Mouse (Mus musculus) heart, postnatal 36 days (tissue): Measurements from ENCODE around the gene Myh3. TPM values are rescaled to one million over a fixed set of nuclear protein-coding genes. Genes with fewer than 3 reads are reported as not detected.
A peak's percentile ranks its signal among the peaks of the same experiment; 100 is the strongest.

Experiments
- DNase-seq, 2 experiments: peaks; one replicate each; pipeline ENCODE4 v3.0.0; 2021 to 2022
- intact Hi-C: fragments of 180-260 bp; cut with DNase I; formaldehyde crosslinking; loops from one replicate; pipeline ENCODE4 v1.15.1; 2025
- total RNA-seq, 2 experiments: library from RNA; stranded (reverse); gene quantifications; 2 replicates each; pipeline ENCODE4 v1.2.3; 2021

Gene Myh3
- total RNA-seq, 2 experiments from 2014 or later, result not detected

DNA sequence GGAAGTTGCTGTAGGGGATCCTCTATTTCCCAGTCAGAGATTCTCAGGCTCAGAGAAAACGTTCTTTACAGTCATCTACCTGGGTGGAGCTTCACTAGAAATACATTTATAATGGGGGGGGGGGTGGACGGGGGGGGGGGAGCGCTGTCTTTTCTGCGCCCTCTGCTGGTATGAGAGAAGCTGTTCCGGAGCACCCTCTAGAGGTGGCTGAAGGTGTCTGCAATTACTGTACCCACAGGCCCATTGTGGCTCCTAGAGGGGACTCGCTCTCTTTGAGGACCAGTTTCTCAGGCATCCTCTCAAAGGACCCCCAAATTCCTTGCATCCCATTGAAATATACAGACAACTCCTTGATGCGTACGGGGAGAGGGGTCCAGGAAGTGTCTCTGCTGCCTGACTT is 23.6 kb downstream of the Myh3 start:
- intact Hi-C loops, result loop anchor here (5.0 kb wide), 1 partner anchor 74 kb away; the partner anchor contains the start of gene Tmem220

DNA sequence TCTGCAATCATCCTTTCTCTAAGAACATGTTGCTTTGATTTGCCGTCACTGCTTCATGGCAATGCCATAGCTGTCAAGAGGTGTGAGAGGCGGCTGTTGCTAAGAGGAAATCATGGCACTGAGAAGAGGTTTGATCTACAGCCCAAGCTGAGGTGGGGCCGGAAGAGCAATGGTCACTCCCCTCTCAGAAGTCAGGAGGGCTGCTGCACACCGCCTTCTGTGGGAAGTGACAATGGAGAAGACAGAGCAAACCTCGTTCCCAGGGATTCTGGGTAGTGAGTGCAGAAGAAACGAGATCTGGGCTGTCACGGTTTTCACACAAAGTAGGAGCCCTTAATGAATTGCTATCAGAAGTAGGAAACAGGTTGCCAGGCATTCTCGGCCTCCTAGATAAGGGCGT is 25.2 kb downstream of the Myh3 start:
- intact Hi-C loops, result loop anchor here (5.0 kb wide), 1 partner anchor 76 kb away; the partner anchor contains the start of gene Tmem220
- DNase-seq, result no peak

More for the DNA sequence above, 23.6 kb downstream of the Myh3 start:
- peak; percentile 36 to 52 for DNase-seq

DNA sequence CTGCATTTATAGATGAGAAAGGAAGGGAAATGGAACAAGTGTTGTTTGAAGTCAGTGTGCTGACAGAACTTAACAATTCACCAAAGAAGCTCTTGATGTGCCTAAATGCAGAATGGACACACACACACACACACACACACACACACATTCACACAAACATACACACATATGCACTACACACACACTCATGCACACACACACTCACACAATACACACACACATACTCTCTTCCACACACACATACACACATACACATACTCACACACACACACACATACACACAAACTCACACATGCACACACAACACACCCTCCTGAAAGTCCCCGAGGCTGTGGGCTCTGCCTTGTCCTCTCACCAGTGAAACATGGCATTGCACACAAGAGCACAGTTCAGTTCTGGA is 26.1 kb downstream of the Myh3 start:
- DNase-seq, result no peak
- intact Hi-C loops, result loop anchor here (5.0 kb wide), 1 partner anchor 77 kb away; the partner anchor contains the start of gene Tmem220

DNA sequence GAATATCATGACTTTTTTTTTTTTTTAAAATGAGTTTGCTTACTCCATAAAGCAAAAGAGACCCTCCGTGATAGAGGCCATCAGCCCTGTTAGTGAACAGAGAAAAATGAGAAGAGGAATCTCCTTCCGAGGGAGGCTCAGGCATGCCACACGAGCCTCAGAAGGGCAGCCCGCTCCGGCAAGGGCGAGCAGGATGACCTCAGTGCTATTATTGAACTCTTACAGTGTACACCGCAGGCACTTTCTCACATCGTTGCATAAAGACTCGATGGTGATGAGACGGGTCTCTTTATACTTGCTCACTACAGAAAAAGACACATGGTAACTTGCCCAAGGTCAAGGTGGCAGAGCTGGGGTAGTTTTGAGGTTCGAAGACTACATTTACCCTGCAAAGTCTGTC is 26.6 kb downstream of the Myh3 start:
- DNase-seq, result no peak
- intact Hi-C loops, result loop anchor here (5.0 kb wide), 1 partner anchor 77 kb away; the partner anchor contains the start of gene Tmem220

DNA sequence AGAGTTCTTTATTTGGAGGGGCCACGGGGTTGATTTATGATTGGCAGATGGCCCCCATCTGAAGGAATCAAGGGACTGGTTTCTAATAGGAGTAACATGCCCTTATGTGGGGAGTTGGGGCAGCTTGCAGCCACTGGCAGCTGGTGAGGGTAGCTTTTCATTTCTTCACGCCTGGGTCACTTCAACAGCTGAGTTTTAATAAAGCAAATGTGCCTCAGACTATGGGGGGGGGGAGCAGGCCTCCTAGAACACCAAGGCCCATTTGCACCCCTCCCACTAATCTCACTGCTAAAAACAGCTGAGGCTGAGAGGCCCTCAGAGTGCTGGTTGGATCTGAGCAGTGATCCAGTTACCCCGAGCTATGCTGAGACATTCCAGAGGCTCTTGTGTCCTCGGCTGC is 27.6 kb downstream of the Myh3 start:
- intact Hi-C loops, result no loop called here
- DNase-seq, result no peak

DNA sequence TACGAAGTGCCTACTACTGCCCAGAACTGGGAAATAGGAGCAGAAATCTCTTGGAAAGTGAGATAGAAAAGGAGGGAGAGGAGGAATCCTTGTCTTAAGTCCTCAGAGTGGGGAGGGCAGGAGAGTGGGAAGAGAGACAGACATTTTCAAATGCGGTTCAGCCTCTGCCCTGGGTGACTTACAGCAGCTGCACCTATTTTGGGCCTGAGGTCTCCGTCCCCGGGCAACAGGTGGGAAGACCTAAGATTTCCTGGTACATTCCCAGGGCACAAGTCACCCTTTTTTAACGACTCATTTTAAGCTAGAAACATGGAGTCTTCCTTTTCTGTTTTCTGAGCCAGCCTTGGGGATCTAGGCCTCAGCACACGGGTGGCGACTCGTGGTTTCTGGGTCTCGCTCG is 28.9 kb downstream of the Myh3 start:
- intact Hi-C loops, result no loop called here
- no peak for DNase-seq

DNA sequence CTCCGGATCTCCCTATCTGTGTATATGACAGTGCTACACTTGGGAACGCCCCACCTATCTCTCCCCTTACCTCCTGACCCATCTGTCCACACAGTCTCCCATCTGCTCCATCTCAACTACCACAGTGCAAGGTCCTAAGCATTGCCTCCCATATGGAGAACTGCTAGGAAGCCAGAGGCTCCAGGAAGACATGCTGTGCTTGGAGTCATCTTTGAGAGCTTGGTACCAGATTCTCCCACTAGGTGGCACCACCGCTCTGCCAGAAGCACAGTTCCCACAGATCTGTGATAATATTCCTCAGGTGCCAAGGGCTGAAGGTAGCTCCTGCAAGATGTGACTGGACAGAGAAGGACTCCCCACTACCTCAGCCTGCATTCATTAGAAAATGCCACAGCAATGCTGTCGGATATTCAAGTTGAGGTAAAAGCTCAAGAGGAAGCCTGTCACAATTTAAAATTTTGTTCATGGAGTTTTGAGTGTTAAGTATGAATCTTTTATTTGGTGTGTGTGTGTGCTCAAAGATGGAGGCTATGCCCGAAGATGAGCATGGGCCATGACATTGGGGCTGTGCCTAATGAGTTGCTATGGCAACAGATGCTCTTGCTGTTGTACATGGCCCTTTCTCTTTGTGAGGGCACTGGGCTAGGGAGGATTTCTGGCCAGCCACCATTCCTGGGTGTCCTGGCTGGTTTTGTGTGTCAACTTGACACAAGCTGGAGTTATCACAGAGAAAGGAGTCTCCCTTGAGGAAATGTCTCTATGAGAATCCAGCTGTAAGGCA is 32.3 kb downstream of the Myh3 start:
- intact Hi-C loops, result loop anchor here (5.0 kb wide), 1 partner anchor 537 kb away; no protein-coding TSS in a partner anchor
- peak; percentile 60 to 72 for DNase-seq

DNA sequence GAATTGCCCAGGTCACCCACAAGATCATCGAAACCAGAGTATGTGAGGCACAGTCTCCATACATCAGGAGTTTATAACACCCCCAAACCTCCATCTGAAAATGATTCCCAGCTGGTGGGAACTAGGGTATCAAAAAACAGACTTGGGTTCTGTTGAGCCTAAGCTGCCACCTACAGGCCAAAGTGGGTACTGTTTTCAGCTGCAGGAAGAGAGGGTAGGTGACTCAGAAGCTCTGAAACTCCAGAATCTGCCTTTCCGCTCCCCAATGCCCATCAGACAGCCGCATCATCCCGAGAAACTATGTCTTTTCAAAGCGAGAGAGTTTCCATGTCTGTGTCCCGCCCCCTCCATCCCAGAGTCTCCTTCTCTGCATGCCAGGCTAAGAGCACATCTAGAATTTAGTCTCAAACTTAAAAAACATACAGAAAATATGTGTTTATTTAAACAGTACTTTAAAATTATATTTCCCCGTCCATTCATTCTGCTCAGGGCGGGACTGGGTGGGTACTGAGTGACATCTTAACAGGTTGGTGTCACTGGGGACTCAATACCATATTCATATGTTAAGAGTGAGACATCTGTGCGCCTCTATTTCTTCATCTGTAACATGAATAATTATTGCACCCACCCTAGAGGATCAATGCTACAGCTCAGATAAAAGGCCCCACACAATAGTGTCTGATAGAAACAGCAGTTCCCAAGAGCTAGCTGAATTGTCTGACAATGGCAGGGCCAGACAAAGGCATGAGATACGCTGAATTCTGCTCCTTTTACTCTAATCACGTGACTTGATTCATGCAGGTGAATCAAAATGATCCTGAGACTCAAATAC is 34.1 kb downstream of the Myh3 start:
- DNase-seq, result peak; percentile 60 to 73

DNA sequence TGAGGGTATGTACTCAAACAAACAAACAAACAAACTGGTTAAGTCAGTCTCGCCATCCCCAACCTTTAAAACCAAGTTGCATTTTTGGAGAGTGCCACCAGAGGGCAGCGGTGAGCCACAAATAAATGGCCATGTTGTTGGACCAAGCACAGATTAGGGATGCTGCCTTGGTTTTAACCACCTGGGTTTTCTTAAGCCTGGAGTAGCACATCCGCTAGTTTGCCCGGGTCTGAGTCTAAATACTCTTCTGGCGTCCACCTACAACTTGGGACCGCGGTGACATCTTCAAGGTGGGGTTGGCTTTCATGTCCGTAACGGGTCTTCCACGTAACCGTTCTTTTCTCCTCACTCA is 34.7 kb downstream of the Myh3 start:
- intact Hi-C loops, result loop anchor here (1.0 to 5.0 kb wide), 3 partner anchors 122 to 534 kb away; no protein-coding TSS in a partner anchor
- DNase-seq, result peak; percentile 61 to 79

More for the DNA sequence above, 34.1 kb downstream of the Myh3 start:
- intact Hi-C loops, result loop anchor here (1.0 to 5.0 kb wide), 3 partner anchors 123 to 535 kb away; no protein-coding TSS in a partner anchor

DNA sequence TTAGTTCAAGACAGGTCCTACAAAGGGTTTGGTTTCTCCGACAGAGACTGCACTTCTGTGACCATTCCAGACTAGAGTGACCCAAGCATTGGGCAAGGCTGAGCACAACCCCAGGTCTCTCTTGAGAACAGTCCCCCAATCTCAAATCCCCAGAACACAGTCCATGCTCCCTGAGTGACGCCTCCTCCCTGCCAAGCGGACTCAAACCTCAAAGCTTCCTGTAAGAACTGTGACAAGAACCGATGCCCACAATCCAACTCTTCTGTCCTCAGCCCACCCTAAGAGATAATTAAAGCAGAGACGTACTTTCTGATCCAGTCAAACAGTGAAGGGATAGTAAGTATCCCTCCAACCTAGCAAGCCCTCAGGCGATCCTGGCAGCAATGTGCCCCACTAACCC is 35.3 kb downstream of the Myh3 start:
- DNase-seq, result no peak
- intact Hi-C loops, result loop anchor here (5.0 kb wide), 1 partner anchor 534 kb away; no protein-coding TSS in a partner anchor

DNA sequence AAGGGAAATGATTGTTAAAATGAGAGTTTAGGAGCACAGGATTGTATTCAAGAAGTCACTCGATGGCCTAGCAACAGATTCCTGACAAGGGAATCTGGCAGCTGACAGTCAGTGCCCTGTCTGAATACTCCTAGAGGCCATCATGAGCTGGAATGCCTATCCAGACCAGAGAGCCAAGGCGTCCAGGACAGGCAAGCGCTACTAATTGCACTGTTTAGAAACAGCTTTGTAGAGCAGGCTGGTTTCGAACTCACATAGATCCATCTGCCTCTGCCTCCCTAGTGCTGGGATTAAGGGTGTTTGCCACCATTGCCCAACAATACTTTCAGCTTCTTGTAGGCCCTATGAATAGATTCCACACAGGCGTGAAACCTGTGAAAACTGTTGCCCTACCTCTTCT is 36.2 kb downstream of the Myh3 start:
- no peak for DNase-seq
- intact Hi-C loops, result loop anchor here (5.0 kb wide), 1 partner anchor 533 kb away; no protein-coding TSS in a partner anchor

DNA sequence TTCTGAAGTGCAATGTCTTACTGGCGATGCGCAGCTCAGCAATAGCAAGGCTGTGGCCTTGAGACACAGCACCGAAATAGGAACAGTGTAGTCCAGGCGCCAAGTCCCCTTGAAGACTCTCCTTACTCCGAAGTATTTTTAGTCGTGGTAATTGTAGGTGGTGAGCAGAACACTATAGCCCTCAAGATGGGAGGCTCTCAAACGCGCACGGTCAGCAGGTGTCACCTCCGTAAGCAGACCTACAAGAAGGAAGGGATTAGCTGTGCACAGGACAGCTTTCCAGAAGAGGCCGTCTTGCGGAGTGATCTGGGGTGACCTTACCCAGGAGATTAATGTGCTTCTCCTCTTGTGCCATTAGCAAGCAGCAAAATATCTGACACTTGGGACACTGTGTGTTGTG is 36.8 kb downstream of the Myh3 start:
- intact Hi-C loops, result loop anchor here (5.0 kb wide), 1 partner anchor 532 kb away; no protein-coding TSS in a partner anchor
- no peak for DNase-seq

DNA sequence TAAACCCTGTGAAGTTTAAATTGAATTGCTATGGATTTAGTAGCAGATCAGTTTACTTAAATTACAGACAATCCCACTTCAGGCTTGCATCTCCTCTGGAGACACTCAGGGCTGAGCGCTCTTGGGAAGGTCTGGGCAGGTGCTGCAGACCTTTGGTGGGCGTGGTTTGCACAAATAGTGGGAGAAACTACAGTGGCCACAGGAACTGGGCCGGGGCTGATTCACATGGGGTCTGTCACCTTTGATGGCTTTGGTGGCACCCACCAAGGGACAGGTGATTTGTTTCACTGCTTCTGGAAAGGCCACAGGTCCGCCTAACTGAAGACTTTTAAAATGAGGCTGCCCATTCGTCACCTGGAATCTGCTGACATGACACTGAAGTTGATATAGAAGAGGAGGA is 38.6 kb downstream of the Myh3 start:
- intact Hi-C loops, result no loop called here
- no peak for DNase-seq

DNA sequence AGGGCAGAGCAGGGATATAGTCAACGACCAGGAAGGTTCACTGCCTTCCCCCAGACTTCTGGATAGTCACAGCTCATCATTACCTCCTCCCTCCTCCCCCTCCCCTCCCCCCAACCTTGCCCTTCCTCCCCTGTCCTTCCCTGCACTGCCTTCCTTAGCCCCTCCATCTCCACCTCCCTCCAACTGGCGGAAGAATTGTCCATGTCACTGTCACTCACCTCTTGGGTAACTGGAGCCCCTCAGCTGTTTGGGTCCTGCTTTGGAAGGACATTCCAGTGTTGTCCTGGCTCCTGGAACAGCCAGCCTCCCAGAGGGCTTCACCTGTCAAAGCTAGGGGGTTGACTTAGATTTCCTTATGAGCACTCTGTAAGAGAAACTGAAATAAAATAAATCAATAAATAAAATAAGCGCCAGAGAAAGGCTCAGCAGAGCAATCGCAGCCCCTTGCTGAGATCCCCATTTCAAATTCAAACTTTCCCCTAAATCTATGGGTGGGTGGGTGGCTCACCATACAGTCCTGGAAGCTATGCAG is 41.5 kb downstream of the Myh3 start:
- no peak for DNase-seq
- intact Hi-C loops, result no loop called here

DNA sequence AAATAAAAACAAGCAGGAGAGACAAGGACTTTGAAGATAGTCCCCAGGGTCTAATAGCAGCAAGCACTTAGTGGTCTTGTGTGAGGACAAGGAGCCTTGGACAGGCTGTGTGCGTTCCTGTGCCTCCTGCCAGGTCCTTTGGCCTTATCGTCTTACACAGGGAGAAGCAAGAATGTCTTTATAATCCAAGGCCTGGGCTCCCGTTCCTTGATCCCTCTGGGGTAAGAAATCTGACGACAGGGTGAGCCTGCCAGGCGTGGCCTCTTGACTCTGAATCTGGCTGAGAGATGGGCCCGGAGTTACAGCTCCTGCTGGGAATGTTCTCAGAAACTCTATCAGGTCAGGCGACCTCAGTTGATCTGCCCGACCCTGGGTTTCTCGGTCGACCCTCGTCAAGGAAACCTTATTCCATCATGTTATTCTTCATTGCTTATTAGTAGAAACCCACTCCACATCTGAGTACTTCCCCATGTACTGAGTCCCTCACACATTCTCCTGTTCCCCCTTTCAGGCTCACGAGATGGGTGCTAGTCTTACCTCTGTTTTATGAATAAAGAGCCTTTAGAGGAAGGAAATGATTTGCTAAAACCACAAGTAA is 42.7 kb downstream of the Myh3 start:
- no peak for DNase-seq

DNA sequence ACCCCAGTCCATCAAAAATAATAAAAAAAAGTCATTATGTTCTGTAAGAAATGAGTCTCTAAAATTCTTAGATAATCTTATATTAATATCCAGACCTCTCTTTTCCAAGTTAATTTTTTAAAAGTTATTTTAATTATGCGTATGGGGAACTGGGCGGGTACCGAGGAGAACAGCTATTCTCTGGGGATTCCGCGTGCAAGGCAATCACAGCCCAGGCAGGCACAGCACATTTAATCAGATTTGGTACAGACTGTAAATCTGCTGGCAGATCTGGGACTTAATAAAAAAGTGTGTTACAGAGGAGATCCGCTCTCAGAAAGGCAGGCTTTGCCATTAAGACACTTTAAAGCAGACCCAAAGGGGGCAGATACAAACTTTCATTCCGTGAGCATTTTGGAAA is 46.8 kb downstream of the Myh3 start:
- DNase-seq, result no peak
- intact Hi-C loops, result no loop called here

More for the DNA sequence above, 42.7 kb downstream of the Myh3 start:
- intact Hi-C loops, result no loop called here

DNA sequence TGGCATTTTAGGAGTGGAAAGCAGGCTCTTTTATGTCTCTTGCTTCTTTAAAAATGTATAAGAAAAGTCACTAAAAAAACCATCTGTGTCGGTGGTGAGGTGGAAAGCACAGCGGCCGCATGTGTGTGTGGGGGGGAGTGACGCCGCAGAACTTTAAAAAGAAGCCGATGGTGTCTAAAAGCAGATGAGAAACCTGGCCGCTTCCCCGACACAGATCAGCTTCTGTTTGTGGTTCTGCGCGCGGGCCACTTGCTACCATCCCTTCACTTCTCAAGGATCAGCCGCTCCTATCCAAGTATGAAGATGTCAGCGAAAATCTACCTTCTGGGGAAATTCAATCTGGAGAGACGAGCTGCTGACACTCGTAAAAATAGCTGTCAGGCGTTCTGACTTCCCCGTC is 47.3 kb downstream of the Myh3 start:
- intact Hi-C loops, result no loop called here

DNA sequence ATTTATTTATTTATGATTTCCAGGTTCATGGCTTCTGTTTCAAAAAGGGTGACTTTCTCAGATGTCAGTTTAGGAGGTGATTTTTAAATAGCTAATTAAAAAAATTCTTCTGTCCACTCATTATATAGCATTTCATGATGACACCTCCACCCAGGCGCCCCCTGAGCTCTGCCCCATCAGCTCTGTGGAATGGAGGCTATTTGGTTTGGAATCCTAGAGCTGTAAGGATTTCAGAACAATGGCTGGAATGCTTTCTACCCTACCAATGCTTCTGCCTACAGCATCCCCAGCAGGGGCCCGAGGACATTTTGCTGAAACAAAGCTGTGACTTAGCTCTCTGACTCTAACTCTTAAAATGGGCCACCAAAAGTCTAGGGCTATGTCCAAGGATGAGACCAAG is 55.4 kb downstream of the Myh3 start:
- DNase-seq, result no peak
- intact Hi-C loops, result no loop called here

More for the DNA sequence above, 47.3 kb downstream of the Myh3 start:
- DNase-seq, result no peak

DNA sequence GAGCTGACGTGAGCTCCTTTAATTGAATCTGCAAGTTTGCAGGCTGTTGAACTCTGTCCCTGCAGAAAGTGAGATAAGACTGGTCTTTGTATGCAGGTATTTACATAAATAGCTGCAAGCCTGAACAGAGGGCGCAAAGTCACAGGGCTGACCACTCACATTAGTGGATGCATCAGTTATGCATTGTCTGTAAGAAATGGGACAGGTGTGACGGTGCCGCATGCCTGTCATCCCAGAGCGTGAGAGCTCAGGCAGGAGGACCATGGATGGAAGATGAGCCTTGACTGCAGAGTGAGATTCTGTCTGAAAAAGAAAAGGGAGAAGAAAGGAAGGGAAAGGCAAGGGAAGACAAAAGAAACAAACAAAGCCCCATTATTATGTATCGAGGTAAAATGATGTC is 56.6 kb downstream of the Myh3 start:
- DNase-seq, result no peak
- intact Hi-C loops, result no loop called here

DNA sequence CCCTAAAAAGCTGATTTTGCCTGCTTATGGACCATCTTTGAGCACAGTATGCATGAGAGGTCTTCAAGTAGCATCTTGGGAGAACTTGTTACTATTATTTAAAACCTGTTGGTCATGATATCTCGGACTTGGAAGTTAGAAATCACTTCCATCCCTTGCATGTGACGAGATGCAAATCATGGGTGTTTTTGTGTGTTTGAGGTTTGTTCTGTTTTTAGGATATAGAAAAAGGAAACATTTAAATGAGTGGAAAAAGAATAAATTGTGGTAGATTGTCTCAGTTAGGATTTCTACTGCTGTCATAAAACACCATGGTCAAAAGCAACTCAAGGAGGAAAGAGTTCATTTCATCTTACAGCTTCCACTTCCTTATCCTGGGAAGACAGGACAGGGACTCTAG is 57.4 kb downstream of the Myh3 start:
- intact Hi-C loops, result no loop called here
- DNase-seq, result no peak

DNA sequence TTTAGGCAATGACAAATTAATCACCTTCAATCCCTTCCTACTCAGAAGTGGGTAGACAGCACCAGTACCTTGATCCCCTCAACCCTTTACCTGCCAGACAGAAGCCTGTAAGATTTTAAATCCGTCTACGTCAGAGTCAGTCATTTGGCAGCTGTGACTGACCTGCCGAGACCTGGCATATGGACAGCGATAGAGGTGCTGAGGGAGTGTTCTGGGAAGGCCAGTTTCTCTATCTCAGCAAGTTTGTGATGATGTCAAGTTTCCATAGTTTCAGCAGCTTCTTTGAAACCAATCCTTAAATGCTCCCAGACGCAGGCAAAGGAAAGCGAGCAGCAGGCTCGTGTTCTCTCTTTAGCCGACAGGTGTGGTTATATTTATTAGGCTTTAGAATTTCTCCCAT is 61.5 kb downstream of the Myh3 start:
- intact Hi-C loops, result no loop called here
- DNase-seq, result no peak
